Comparison of ENCODE assay signal across 9 mouse cellular contexts in the genomic region with DNA sequence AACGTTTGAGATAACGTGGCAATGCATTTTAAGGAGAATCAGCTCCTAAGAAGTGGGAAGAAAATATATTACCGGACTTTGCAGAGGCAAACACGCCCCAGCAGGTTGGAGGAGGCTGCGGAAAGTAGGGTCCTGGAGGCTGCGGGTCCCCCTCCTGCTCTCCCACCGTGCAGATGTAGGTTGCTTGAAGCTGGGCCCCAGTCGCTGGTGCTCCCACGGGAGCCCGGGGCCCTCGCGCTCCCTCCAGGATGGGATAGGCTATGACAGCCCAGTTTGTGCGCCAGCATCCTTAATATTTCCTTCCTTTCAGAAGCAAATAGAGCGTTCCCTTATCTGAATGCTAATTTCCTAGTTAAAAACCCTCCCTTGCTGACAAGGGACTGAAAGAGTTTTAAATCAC.
DNase-seq lines count a peak whose midpoint lies in the region; ATAC-seq and TF ChIP-seq lines count a peak whose summit lies in the region.
"Had no signal": no experiment of that assay in that cellular context is flagged by ENCODE, and none has a peak within 500 bp of the region (broad histone marks: within the 10 kb centered on the region; RNA-seq: fewer than 3 reads in every experiment).

No protein-coding gene starts in this region.

- no peak overlapping the region for H3K9ac ChIP-seq in heart, postnatal 0 days (replicated peaks; ENCODE audit: low read depth, low read length)
- no peak overlapping the region for H3K9ac ChIP-seq in heart, adult 2 months (ENCODE audit: low read depth, low read length)
- no peak overlapping the region for H3K9ac ChIP-seq in embryonic facial prominence, embryonic 15.5 days
- no peak overlapping the region for H3K9ac ChIP-seq in hindbrain, postnatal 0 days (replicated peaks; ENCODE audit: low read length)
- no peak overlapping the region for H3K9ac ChIP-seq in neural tube, embryonic 12.5 days
- H3K9ac ChIP-seq in lung, postnatal 0 days (replicated peaks; ENCODE audit: low read depth): no peak overlapping the region

- 0 out of 2 replicates have a peak, but pooled peaks cover 5% of the 10 kb centered on the region for H3K4me1 ChIP-seq in heart, postnatal 0 days (ENCODE audit: control insufficient read depth, insufficient read depth)
- H3K4me1 ChIP-seq in heart, adult 2 months (ENCODE audit: control insufficient read depth, insufficient read depth, low read length): no peaks in the 10 kb centered on the region
- peaks cover 15% of the 10 kb centered on the region for H3K4me1 ChIP-seq in embryonic facial prominence, embryonic 15.5 days
- H3K4me1 ChIP-seq in hindbrain, postnatal 0 days (ENCODE audit: insufficient read depth, low read length): no peaks in the 10 kb centered on the region
- peaks cover 9% of the 10 kb centered on the region for H3K4me1 ChIP-seq in neural tube, embryonic 12.5 days
- H3K4me1 ChIP-seq in lung, postnatal 0 days (ENCODE audit: insufficient read depth, low read depth, low read length): peaks cover 8% of the 10 kb centered on the region

- H3K4me3 ChIP-seq in heart, postnatal 0 days (ENCODE audit: low read depth, low read length): peak overlapping the region; percentile 46
- H3K4me3 ChIP-seq in heart, adult 2 months: no peak overlapping the region; the same call in 1 of the 2 replicates
- peak overlapping the region; percentile 33; the same call in 1 of the 2 replicates for H3K4me3 ChIP-seq in embryonic facial prominence, embryonic 15.5 days (replicated peaks)
- no peak overlapping the region for H3K4me3 ChIP-seq in hindbrain, postnatal 0 days (ENCODE audit: low read length)
- no peak overlapping the region for H3K4me3 ChIP-seq in neural tube, embryonic 12.5 days
- no peak overlapping the region for H3K4me3 ChIP-seq in lung, postnatal 0 days (ENCODE audit: low read depth, low read length)

- H3K4me2 ChIP-seq in heart, postnatal 0 days (ENCODE audit: low read depth, low read length): peak overlapping the region; percentile 63; the same call in 1 of the 2 replicates
- no peak overlapping the region for H3K4me2 ChIP-seq in embryonic facial prominence, embryonic 15.5 days (replicated peaks)
- H3K4me2 ChIP-seq in hindbrain, postnatal 0 days (ENCODE audit: low read depth, low read length): no peak overlapping the region
- H3K4me2 ChIP-seq in neural tube, embryonic 12.5 days (replicated peaks): peak overlapping the region; percentile 24; the same call in 1 of the 2 replicates
- H3K4me2 ChIP-seq in lung, postnatal 0 days (replicated peaks; ENCODE audit: low read depth, low read length): no peak overlapping the region

- no peaks in the 10 kb centered on the region for H3K36me3 ChIP-seq in heart, postnatal 0 days (replicated peaks; ENCODE audit: control insufficient read depth, insufficient read depth, low read length)
- no peaks in the 10 kb centered on the region for H3K36me3 ChIP-seq in heart, adult 2 months (ENCODE audit: control insufficient read depth, insufficient read depth, low read length)
- no peaks in the 10 kb centered on the region for H3K36me3 ChIP-seq in embryonic facial prominence, embryonic 15.5 days
- H3K36me3 ChIP-seq in hindbrain, postnatal 0 days (ENCODE audit: insufficient read depth, low read length): no peaks in the 10 kb centered on the region
- no peaks in the 10 kb centered on the region for H3K36me3 ChIP-seq in neural tube, embryonic 12.5 days
- H3K36me3 ChIP-seq in lung, postnatal 0 days (ENCODE audit: insufficient read depth, low read length): no peaks in the 10 kb centered on the region

- peaks cover 63% of the 10 kb centered on the region for H3K27me3 ChIP-seq in heart, postnatal 0 days (ENCODE audit: control insufficient read depth, insufficient read depth, low read length)
- H3K27me3 ChIP-seq in heart, adult 2 months (ENCODE audit: control insufficient read depth, insufficient read depth, low read length): peaks cover 12% of the 10 kb centered on the region
- peaks cover 58% of the 10 kb centered on the region for H3K27me3 ChIP-seq in embryonic facial prominence, embryonic 15.5 days
- peaks cover 80% of the 10 kb centered on the region for H3K27me3 ChIP-seq in hindbrain, postnatal 0 days (ENCODE audit: insufficient read depth, low read length)
- peaks cover 91% of the 10 kb centered on the region for H3K27me3 ChIP-seq in neural tube, embryonic 12.5 days (replicated peaks)
- H3K27me3 ChIP-seq in lung, postnatal 0 days (replicated peaks; ENCODE audit: insufficient read depth, low read length): peaks cover 28% of the 10 kb centered on the region; the same call in 1 of the 2 replicates

- intact Hi-C loops in heart, adult 2 months (cut with DNase I): no loop called here

- TF ChIP-seq POLR2A in heart, adult 2 months (IDR thresholded peaks at IDR 0.05; ENCODE audit: insufficient read depth, low read depth, low read length): no peak

- H3K79me2 ChIP-seq in heart, adult 2 months (replicated peaks; ENCODE audit: control insufficient read depth, insufficient read depth, low read length): no peaks in the 10 kb centered on the region

- H3K27ac ChIP-seq in heart, postnatal 0 days (ENCODE audit: low read depth): no peak overlapping the region
- no peak overlapping the region for H3K27ac ChIP-seq in heart, adult 2 months
- no peak overlapping the region for H3K27ac ChIP-seq in embryonic facial prominence, embryonic 15.5 days (replicated peaks)
- no peak overlapping the region for H3K27ac ChIP-seq in hindbrain, postnatal 0 days
- H3K27ac ChIP-seq in neural tube, embryonic 12.5 days: no peak overlapping the region
- H3K27ac ChIP-seq in lung, postnatal 0 days (ENCODE audit: low read length): no peak overlapping the region

- DNase-seq in heart, postnatal 0 days (ENCODE audit: low spot score): no peak
- no peak for DNase-seq in heart, adult 2 months
- DNase-seq in hindbrain, postnatal 0 days (ENCODE audit: low spot score): no peak
- DNase-seq in layer of hippocampus, adult 9-11 months: no peak
- no peak for DNase-seq in lung, postnatal 0 days (ENCODE audit: low spot score)
- no peak for DNase-seq in thymus, postnatal 25 days

- ATAC-seq in heart, postnatal 0 days (ENCODE audit: insufficient read depth, low read depth): no peak
- ATAC-seq in embryonic facial prominence, embryonic 15.5 days (ENCODE audit: insufficient number of reproducible peaks, low FRiP score, low TSS enrichment, low read depth): no peak
- peak; percentile 38; the same call in 1 of the 2 replicates for ATAC-seq in hindbrain, postnatal 0 days
- peak; percentile 56 for ATAC-seq in neural tube, embryonic 12.5 days (ENCODE audit: low FRiP score, low read depth)
- no peak for ATAC-seq in lung, postnatal 0 days
- ATAC-seq: CD4-positive, CD25-positive, alpha-beta regulatory T cell, adult 4 months had no signal

- TF ChIP-seq EP300 in heart, postnatal 0 days (IDR thresholded peaks at IDR 0.05; ENCODE audit: low read depth): no peak
- TF ChIP-seq EP300 in heart, adult 2 months (IDR thresholded peaks at IDR 0.05; ENCODE audit: insufficient read depth, low read depth, low read length): no peak
- no peak for TF ChIP-seq EP300 in lung, postnatal 0 days (IDR thresholded peaks at IDR 0.05)

- no peaks in the 10 kb centered on the region for H3K9me3 ChIP-seq in heart, postnatal 0 days (replicated peaks; ENCODE audit: control insufficient read depth, low read length)
- H3K9me3 ChIP-seq in embryonic facial prominence, embryonic 15.5 days (replicated peaks): no peaks in the 10 kb centered on the region
- H3K9me3 ChIP-seq in hindbrain, postnatal 0 days (ENCODE audit: low read length): no peaks in the 10 kb centered on the region
- H3K9me3 ChIP-seq in neural tube, embryonic 12.5 days: no peaks in the 10 kb centered on the region
- H3K9me3 ChIP-seq in lung, postnatal 0 days (ENCODE audit: low read length): no peaks in the 10 kb centered on the region

- no peak for TF ChIP-seq CTCF in heart, postnatal 0 days (IDR thresholded peaks at IDR 0.05; ENCODE audit: low read depth)
- no peak for TF ChIP-seq CTCF in heart, adult 2 months (IDR thresholded peaks at IDR 0.05)
- no peak for TF ChIP-seq CTCF in hindbrain, postnatal 0 days (IDR thresholded peaks at IDR 0.05; ENCODE audit: low read depth)
- TF ChIP-seq CTCF in lung, postnatal 0 days (IDR thresholded peaks at IDR 0.05): no peak

- 16% methylated on average over 14 of the region's 14 CpGs for WGBS in heart, postnatal 0 days
- WGBS in heart, adult 2 months: 23% methylated on average over 14 of the region's 14 CpGs
- WGBS in embryonic facial prominence, embryonic 15.5 days: 7% methylated on average over 14 of the region's 14 CpGs
- WGBS in hindbrain, postnatal 0 days: 6% methylated on average over 14 of the region's 14 CpGs
- 4% methylated on average over 14 of the region's 14 CpGs for WGBS in neural tube, embryonic 12.5 days
- 11% methylated on average over 13 of the region's 14 CpGs for WGBS in lung, postnatal 0 days

Comparison
In these comparisons a context has a peak if more than half of its experiments do, and no peak if none do; other contexts are left out.
1. H3K4me3 ChIP-seq: peak in heart, postnatal 0 days (single experiment) and embryonic facial prominence, embryonic 15.5 days (single experiment); none in heart, adult 2 months (single experiment), hindbrain, postnatal 0 days (single experiment), neural tube, embryonic 12.5 days (single experiment) and lung, postnatal 0 days (single experiment).
2. ATAC-seq: peak in hindbrain, postnatal 0 days (single experiment) and neural tube, embryonic 12.5 days (single experiment); none in heart, postnatal 0 days (single experiment), embryonic facial prominence, embryonic 15.5 days (single experiment) and lung, postnatal 0 days (single experiment).
3. H3K4me2 ChIP-seq: peak in heart, postnatal 0 days (single experiment) and neural tube, embryonic 12.5 days (single experiment); none in embryonic facial prominence, embryonic 15.5 days (single experiment), hindbrain, postnatal 0 days (single experiment) and lung, postnatal 0 days (single experiment).